Mouse (Mus musculus) spleen, adult 2 months (tissue): Measurements from ENCODE around the gene Rdh9.

ENCODE experiments used
- CTCF ChIP-seq: fragments of 200-500 bp; IDR thresholded peaks from 2 replicates; pipeline ENCODE4 v1.5.1; 2011; ENCODE audit warnings: mild to moderate bottlenecking, inconsistent platforms; ENCODE audit not compliant: insufficient read depth, insufficient read length, insufficient replicate concordance; ENCODE audit errors: extremely low read depth
- POLR2A ChIP-seq: fragments of 200-500 bp; IDR thresholded peaks from 2 replicates; pipeline ENCODE4 v1.6.1; 2011; ENCODE audit warnings: low read depth, low read length, inconsistent platforms

DNA sequence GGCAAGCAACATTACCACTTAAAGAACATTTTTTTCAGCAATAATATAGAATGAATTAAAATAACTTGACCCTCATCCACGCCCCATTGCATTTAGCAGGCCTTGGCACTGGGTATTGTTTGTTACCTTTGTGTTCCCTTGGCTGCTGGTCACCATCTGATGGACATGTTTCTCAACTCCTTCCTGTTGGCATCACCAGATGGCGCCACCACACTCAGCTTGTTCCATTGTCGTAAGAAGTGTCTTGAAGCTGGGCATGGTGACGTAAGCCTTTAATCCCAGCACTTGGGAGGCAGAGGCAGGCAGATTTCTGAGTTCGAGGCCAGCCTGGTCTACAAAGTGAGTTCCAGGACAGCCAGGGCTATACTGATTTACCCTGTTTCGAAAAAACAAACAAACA is 49.2 kb downstream of the Rdh9 start:
- TF ChIP-seq CTCF (no peak), POLR2A (no peak)
